Mouse (Mus musculus) fat pad, adult 2 months (tissue): ENCODE results near the gene Accsl.

ENCODE experiments used
- DNase-seq: peaks from one replicate; pipeline ENCODE4 v3.0.0-alpha.2; 2011; ENCODE audit warnings: low read depth, low spot score; ENCODE audit errors: extremely low read depth

The Accsl gene

DNA sequence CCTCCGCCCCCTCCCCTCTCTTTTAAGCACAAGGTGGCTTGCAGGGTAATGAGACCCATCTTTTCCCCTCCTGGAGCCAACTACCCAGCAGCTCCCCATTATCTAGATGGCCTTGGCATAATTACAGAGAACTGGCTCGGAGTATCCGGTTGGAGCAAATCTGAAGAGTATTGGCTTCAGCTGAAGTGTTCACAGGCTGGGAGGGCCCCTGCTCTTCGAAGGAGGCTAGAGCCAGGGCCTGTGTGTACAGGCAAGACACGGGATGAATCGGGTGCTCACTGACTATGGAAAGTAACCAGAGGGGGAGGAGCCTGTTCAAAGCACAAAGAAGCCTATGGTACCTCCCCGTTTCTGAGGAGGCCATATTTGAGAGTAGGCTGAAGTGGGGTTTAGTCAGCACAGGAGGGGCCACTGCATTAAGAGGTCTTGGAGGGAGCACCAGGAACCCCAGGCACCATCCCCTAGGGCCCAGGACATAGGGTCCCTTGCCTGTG, at the start of gene Accsl:
Gene Accsl (minus strand): TSS at position 51 of the 494 bp plus-strand sequence.
- DNase-seq = no peak

DNA sequence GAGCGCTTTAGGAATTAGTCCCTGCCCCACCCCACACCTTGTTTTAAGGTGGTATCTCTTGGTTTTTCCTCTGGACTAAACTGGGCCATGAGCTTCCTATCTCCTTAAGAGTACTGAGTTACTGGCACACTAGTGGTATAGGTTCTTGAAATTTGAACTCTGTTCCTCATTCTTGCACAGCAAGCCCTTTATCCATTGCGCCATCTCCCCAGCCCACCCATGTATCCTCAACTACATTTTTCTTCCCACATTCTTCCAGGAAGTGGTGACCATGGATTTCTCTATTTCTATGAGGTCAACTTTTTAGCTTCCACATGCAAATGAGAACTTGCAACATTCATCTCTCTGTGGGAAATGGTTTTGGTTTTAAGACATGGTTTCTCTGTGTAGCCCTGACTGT, 44.6 kb upstream of the Accsl start:
- DNase-seq = no peak

DNA sequence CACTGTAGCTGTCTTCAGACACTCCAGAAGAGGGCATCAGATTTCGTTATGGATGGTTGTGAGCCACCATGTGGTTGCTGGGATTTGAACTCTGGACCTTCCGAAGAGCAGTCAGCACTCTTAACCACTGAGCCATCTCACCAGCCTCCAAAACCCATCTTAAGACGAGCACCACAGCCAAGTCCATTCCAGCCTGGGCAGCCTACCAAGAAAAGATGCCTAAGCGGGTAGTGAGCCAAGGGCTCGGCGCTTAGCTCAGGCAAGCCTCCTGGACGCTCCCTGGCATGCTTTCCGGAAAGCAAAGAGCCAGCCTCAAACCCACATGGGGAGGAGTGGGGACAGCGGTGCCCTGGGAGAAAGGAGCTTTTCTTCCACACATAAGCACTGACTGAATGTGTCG, 43.0 kb upstream of the Accsl start:
- no peak for DNase-seq

DNA sequence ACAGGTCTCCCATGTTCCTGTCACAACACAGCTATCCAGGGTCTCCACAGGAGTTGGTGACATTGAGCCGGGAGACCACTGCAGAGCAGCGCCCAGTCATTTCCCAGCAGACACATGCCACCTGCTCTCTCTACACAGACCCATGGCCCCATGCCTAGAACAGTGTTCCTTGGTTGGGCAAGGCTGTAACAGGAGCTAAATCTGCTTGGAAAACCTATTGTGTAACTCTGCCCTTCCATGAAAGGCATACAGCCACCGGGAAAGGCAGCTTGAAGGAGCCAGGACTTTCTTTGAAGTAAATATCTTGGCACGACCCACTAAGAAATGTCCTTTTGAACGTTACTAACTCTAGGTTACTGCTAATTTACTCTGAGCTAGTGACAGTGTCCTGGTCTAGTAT, 40.8 kb upstream of the Accsl start:
- DNase-seq = peak; percentile 50

DNA sequence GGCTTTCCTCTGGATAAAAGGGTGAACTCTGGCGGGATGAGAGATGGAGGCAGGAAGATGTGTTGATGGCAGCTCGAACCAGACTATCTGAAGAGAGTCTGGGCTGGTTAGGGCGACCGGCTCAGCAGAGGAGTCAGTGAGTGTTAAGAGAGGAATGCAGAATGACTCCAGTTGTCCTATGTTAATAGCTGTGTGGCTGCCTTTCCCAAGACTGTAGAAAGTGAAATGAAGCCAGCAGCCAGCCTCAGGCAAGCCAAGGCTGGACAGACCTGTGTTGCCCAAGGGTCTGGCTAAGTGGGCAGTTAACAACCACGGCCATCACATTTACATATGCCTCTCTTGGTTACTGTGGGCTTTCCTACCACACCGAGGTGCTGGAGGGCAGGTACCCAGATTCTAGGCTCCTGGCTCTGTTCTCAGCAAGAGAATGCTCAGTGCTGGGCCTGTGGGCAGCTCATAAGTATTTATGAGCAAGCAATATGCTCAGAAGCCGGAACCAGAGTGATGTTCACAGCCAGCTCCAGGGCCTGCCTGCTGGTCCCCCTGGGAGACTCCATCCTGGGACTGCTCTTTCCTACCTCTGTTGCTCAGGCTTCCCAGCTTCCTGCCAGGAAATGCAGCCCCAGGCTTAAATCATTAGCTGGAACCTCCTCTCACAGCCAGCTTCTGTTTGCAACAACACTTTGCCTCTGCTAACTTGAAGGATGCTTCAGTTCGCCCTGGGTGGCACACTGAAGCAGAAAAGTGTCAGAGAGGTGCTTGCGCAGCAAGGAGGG, 38.8 kb upstream of the Accsl start:
- no peak for DNase-seq

DNA sequence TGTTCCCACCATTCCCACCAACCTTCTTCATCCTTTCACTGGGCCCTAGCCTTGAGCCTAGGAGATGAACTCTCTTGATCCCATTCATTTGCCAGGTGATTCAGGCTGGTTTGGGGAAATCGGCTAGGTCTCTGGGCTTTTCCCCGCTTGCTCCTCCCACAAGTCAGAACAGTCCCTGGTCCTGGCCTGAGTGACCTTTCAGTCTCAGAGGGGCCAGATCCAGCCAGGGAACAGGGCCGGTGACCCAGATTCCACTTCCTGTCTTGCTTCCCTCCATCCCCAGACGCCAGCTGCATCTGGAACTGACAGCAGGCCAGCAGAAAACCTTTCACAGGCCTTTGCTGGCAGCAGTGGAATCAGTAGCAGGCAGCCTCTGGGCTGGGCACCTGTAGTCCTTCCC, 37.4 kb upstream of the Accsl start:
- no peak for DNase-seq

DNA sequence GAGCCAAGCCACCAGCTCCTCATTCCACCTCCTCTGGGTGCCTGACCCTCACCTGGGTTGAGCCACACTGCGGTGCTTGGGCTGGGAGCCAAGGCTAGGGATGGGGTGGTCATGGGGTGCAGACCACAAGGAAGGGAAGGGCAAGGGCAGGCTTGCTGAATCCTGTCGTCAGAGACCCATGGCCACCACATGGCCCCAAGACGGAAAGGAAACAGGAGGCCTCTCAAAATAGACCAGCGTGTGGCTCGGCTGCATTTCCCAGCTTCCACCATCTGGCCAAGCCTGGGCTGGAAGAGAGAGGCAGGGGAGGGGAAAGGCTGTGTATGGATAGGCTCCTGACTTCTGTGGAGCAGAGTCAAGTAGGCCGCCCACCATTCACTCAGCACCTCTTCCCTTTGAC, 34.5 kb upstream of the Accsl start:
- DNase-seq = no peak

DNA sequence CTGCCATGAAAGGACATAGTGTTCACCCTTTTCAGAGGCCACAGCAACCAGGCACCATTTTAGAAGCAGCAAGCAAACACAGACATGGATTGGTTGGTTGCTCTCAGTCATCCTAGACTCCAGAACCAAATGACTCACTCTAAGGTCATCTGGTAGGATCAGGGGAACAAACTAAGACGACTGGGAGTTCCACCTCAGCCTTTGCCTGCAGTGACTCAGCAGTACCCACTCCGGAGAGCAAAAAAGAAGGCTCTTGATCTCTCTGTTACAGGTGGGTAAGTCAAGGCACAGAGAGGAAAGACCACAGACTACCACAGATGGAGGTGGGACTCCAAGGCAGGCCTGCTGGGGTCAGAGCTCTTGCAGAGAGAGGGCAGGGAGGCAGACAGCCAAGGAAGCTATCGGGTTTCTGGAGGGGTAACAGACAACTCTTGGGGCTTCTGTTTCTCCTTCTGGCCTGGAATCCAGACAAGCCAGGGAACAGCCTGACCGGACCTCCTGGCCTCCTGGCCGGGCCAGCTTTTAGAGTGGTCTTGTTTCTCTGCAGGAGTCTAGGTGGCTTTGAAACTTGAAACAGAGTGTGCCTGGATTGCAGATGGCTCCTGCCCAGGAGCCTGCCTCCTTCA, 33.8 kb upstream of the Accsl start:
- no peak for DNase-seq

DNA sequence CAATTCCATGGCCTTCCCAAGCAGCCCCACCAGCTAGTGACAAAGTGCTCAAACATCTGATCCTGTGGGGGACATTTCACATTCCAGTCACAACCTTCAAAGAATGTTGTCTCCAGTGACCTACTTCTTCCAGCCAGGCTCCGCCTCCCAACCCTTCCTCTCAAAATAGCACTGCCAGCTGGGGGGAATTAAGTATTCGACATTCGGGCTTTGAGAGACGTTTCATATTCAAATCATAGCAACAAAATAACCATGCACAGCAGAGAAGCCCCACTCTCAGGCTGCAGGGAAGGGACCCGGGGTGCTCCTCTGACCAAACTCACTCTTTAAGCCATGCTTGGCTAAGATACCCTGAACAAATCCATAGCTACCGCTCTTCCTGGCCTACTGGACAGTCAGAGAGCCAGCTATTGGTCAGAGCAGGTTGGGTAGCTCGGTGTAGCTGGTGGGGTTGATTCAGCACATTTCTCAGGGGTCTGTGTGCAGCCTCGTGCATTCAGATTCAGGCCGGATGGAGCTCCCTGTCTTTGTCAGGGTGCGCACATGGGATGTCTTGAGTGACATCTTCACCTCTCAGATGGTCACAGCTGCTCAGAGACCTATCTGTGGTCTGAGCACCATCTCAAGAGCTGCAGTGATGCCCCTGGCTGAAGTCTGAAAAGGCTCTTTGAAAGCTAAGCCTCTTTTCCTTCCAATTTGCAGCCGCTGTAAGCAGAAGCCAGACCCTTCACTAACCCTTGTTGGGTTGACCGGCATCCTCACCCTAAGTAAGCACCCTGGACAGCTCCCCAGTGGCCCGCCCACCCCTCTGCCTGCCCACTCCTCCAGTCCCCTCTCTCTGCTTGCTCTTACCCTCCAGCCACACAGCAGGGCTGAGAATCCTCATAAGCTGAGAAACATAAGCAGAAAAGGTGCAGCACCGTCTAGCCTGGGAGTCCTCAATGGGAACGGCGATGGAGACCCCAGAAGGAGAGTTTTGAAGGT, 30.7 kb upstream of the Accsl start:
- DNase-seq = no peak

DNA sequence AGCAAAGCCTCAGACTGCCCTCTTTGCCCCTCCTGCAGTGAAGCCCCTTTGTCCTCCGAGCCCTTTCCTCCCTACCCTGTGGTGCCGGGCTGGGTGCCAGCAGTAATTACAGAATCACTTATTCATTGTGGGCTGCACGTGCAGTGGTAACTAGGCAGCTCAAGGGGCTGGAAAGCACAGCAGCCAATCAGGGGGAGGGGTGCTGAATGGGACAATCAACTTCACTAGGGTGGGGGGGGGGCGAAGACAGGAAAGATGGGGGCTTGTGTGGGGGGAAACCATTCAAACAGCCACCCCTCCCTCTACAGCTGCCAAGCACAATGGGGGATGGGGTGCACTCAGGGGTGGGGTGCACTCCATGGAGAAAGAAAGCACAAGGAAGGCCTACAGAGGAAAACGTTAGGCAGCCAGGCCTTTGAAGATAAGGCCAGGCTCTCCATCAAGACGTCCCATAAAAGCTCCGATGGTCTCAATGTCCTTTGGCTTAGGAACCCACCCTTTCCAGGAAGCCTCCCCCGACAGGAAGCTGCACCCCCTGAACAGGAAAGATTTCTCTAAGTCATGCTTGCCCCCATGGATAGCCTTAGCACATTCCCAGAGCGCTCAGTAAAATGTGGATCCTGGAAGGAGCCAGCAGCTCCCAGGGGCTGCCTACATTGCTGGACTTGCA, 22.8 kb upstream of the Accsl start:
- DNase-seq = no peak

DNA sequence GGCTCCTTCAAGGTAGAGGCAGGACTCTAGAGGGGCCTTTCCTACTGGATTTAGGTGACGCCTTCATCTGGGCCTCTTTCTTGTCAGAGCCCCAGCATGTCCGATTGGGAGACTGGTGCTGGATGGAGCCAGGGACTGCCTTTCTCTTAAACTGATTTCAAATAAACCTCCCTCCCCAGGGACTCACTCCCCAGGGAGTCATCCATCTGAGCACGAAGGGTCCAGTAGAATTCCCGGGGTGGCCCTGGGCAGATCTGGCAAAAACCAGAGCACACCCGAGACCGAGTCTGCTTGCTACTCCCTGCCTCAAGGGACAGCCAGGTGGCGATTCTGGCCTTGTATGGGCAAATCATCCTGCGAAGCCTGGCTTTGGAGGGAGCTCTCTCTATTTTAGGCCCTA, 21.2 kb upstream of the Accsl start:
- DNase-seq = no peak

DNA sequence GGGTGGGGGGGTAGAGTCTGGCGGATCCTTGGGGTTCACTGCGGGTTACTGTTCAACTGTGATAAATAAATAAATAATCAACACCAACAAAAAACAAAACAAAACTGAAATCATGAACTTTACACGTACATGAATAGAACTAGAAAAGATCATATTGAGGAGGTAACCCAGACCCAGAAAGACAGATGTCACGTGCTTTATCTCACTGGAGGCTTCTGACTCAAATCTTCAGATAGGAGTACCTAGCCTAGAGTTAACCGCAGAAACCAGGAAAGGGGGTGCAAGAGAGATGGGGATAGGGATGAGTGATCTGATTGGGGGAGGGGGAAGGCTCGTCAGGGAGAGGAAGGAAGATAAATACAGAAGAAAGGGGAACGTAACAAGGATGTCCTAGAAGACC, 20.1 kb upstream of the Accsl start:
- DNase-seq = no peak

DNA sequence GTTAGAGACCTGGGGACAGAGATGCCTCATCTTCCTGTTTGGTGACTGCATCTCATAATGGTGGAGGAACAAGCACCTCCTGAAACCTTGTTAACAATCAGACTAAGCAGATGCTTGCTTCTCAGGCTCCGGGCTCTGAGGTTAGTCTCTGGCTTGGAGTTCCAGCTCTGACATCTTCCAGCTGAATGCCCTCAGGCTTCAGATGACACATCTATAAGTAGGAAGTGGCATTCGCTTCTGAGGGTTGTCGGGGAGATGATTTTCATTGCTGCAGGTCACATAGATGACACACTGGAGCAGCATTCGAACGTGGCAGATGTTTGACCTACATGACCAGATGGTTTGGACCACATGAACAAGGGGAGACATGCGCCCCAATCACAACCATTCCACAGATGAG, 19.4 kb upstream of the Accsl start:
- DNase-seq = no peak

DNA sequence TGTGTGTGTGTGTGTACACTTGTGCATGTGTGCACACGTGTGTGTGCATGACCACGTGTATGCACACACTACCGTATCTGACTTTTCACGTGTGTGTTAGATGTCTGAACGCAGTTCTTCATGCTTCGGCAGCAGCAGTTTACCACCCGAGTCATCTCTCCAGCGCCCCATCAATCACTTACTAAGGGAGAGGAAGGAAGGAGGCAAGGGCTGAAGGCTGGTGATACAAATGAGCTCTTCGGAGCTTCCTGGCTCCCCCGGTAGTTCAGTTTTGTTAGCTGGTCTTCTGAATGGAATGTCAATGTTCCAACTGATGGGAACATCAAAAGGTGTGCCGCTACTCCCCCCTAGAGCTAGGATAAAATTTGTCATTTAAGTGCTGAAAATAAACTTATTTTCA, 18.3 kb upstream of the Accsl start:
- no peak for DNase-seq

DNA sequence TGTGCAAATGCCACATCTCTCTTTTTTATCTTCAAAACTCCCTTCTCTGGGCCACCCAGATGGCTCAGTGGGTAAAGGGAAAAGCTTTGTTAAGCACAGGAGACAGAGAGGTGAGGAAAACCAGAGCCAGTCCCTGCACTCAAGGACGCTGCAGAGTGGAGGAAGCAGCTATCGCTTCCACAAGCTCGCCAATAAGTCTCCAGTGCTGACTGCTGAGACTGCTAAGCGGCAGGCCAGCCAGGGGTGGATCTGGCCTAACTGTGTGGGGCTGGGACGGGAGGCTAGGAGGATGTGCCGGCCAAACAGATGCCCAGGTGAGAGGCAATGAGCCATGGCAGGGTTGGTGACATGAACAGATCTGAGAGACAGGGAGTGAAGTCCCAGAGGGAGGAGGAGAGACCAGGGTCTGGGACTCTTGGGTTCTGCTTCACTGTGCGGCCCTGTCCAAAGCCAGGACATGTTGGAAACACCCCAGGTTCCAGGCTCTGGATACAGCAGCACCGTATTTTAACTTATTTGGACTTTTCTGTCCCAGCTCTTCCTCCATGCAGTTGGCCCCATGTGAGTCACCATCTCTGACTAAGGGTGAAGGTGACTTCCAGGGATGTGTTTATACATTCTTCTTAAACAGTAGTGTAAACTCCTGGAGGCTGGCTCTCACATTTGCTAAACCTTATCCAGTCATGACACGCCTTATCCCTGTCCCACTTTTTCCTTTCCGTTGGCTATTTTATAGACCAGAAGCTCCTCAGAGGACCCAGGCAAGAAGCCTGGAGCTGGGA, 17.2 kb upstream of the Accsl start:
- DNase-seq = no peak

DNA sequence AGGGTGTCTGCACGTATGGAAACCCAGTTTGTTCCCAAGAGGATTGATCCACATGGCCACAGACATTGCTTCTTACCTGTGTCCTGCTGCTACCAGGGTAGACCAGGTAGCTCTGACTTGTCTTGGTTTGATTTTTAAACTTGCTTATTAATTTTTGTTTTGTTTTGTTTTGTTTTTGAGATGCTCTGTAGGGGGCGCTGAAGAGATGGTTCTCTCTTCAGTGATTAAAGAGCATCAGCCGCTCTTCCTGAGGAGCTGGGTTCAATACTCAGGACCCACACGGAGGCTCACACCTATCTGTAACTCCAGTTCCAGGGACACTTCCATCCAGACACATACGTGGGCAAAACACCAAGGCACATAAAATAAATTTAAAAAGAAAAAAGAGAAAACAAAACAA, 14.1 kb upstream of the Accsl start:
- no peak for DNase-seq

DNA sequence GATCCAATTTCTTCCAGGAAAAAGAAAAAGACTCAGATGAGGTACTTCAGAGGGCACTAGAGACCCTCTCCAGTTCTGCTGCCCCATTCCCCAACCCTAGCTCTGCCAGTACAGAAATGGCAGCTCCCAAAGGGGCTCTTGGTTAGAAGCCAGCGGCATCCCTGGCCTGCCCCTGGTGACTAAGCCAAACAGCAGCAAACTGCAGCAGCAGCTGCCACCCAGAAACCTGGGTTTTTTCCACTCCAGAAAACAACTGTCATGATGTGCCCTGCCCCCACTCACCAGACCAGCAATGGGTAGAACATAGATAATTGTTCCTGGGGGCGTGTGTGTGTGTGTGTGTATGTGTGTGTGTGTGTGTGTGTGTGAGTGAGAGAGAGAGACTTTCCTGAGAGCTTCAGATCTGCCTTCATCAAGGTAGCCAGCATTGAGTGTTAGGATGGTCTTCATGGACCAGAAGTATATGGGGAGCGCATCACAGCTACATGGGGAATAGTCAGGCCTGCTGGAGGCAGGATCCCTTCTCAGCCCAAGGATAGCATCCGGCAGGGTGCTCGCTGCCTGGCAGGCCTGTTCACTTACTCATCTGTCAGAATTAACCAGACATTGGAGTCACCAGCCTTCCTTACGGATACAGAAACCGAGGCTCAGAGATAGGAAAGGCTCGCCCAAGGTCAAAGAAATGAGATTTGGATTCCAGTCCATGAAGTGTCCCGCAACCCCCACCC, 12.8 kb upstream of the Accsl start:
- no peak for DNase-seq

DNA sequence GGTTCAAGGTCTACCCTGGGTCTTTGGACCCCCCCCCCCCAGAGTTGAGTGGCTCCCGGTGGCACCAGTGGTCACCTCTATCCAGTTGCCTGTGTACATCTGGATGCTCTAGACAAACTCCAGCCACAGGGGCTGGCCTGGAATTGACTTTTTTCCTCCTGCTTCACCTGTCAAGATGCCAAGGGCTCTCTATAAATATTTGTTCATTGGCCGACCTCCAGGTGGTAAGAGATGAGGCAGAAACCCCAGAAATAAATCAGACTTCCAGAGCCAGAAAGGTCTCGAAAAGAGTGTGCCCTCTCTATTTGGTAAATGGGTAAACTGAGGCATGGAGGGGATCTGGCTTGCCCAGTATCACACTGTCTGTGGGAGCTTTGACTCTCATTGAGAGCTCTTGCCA, 12.0 kb upstream of the Accsl start:
- no peak for DNase-seq

DNA sequence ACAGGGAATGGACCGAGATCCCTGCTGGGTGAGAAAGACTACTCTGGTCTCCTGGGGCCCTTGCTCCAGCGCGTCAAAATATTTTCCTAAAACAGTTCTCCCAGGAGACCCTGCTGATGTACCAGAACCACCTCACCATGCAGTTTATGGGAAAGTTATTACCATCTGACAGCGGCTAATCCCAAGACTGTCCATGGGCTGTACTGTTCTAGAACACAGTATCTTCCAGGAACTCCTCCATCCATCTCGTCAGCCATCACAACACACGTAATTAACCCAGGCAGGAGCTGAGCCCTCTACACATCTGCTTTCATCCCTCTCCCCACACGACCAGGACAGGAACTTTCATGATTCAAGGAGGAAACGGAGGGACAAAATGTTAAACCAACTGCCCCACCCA, 11.5 kb upstream of the Accsl start:
- DNase-seq = no peak

DNA sequence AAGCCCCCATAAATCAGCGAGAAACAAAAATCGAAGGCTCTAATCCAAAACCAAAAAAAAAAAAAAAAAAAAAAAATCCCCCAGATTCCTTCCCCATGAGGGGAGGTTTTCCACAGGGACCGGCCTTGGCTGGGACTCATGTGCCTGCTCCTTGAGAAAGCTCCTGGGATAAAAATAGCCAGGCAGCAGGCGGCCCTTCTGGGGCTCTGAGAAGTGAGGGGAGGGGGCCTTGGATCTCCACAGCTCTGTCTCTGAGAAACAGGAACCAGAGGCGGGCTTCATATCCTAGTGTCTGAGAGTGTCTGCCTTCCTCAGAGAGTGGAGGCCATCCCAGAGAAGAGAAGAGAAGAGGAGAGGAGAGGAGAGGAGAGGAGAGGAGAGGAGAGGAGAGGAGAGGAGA, 8.0 kb upstream of the Accsl start:
- DNase-seq = no peak
